Mouse (Mus musculus) naive thymus-derived CD4-positive, alpha-beta T cell, adult 2 months (primary cell): Measurements from ENCODE around the gene Mark4.
A peak's percentile ranks its signal among the peaks of the same experiment; 100 is the strongest.

Experiments used
- DNase-seq: peaks from one replicate; pipeline ENCODE4 v3.0.0-alpha.2; 2011; ENCODE audit warnings: low read depth

Mark4 gene

GRCm38 (mm10) chr7:19469404-19469803 lies 10.8 kb upstream of the Mark4 start:
- DNase-seq = no peak

- DNase-seq = no peak
Measured at GRCm38 (mm10) chr7:19468279-19468678, 9.7 kb upstream of the Mark4 start.

- DNase-seq = no peak
Measured at GRCm38 (mm10) chr7:19467638-19468037, 9.0 kb upstream of the Mark4 start.

- no peak for DNase-seq
Measured at GRCm38 (mm10) chr7:19466602-19467145, 8.1 kb upstream of the Mark4 start.

GRCm38 (mm10) chr7:19464367-19465307 lies 6.0 kb upstream of the Mark4 start:
- no peak for DNase-seq

GRCm38 (mm10) chr7:19462884-19463381 lies 4.3 kb upstream of the Mark4 start, which contains the start of gene Exoc3l2:
Gene Exoc3l2 (plus strand): TSS chr7:19463331.
- no peak for DNase-seq

GRCm38 (mm10) chr7:19462443-19462842 lies 3.8 kb upstream of the Mark4 start:
- DNase-seq = no peak

GRCm38 (mm10) chr7:19461488-19461887 lies 2.9 kb upstream of the Mark4 start:
- DNase-seq = peak; percentile 87

GRCm38 (mm10) chr7:19460500-19460899 lies 1.9 kb upstream of the Mark4 start:
- no peak for DNase-seq

- peak; percentile 29 for DNase-seq
Measured at GRCm38 (mm10) chr7:19459144-19459870, 686 bp upstream of the Mark4 start.

GRCm38 (mm10) chr7:19458072-19458486 lies 542 bp downstream of the Mark4 start:
- peak; percentile 70 for DNase-seq

GRCm38 (mm10) chr7:19457414-19458071 lies 1.1 kb downstream of the Mark4 start:
- no peak for DNase-seq

GRCm38 (mm10) chr7:19456628-19457027 lies 2.0 kb downstream of the Mark4 start:
- DNase-seq = no peak

GRCm38 (mm10) chr7:19455819-19456495 lies 2.7 kb downstream of the Mark4 start:
- no peak for DNase-seq

GRCm38 (mm10) chr7:19455186-19455585 lies 3.4 kb downstream of the Mark4 start:
- no peak for DNase-seq

- no peak for DNase-seq
Measured at GRCm38 (mm10) chr7:19449165-19449564, 9.5 kb downstream of the Mark4 start.

GRCm38 (mm10) chr7:19447689-19448088 lies 10.9 kb downstream of the Mark4 start:
- DNase-seq = no peak

GRCm38 (mm10) chr7:19444801-19445200 lies 13.8 kb downstream of the Mark4 start:
- DNase-seq = no peak

- DNase-seq = peak; percentile 84
Measured at GRCm38 (mm10) chr7:19443344-19443743, 15.3 kb downstream of the Mark4 start.

GRCm38 (mm10) chr7:19441448-19442091 lies 17.1 kb downstream of the Mark4 start:
- DNase-seq = no peak

GRCm38 (mm10) chr7:19437048-19437447 lies 21.6 kb downstream of the Mark4 start:
- no peak for DNase-seq
